Mouse (Mus musculus) limb, embryonic 12.5 days (tissue): Measurements from ENCODE around the gene Irx4. TPM values are rescaled to one million over a fixed set of nuclear protein-coding genes. Genes with fewer than 3 reads are reported as not detected.

Source experiments
- ATAC-seq: fragments of 200-750 bp; cut with Nextera tagmentation; 2 replicates; pipeline ENCODE4 v1.8.0; 2017; ENCODE audit warnings: low read depth, moderate TSS enrichment; ENCODE audit not compliant: insufficient number of reproducible peaks, insufficient read depth, low FRiP score, low TSS enrichment
- H3K27ac ChIP-seq: fragments of 300-500 bp; sonication (generic); 2 replicates; pipeline ENCODE4 v1.5.1; 2016; ENCODE audit warnings: mild to moderate bottlenecking, moderate library complexity
- H3K27me3 ChIP-seq: fragments of 300-500 bp; sonication (generic); 2 replicates; pipeline ENCODE4 v1.6.1; 2016; ENCODE audit warnings: mild to moderate bottlenecking, moderate library complexity
- H3K36me3 ChIP-seq: fragments of 300-500 bp; sonication (generic); 2 replicates; pipeline ENCODE4 v1.6.1; 2016; ENCODE audit warnings: mild to moderate bottlenecking, moderate library complexity
- H3K4me1 ChIP-seq: fragments of 300-500 bp; sonication (generic); replicated peaks from 2 replicates; pipeline ENCODE4 v1.6.1; 2016
- H3K4me2 ChIP-seq: fragments of 300-500 bp; sonication (generic); 2 replicates; pipeline ENCODE4 v1.6.1; 2016; ENCODE audit warnings: mild to moderate bottlenecking, moderate library complexity
- H3K4me3 ChIP-seq: fragments of 300-500 bp; sonication (generic); replicated peaks from 2 replicates; pipeline ENCODE4 v1.5.1; 2016; ENCODE audit warnings: mild to moderate bottlenecking
- H3K9ac ChIP-seq: fragments of 300-500 bp; sonication (generic); replicated peaks from 2 replicates; pipeline ENCODE4 v1.6.1; 2016; ENCODE audit warnings: mild to moderate bottlenecking, moderate library complexity
- H3K9me3 ChIP-seq: fragments of 300-500 bp; sonication (generic); 2 replicates; pipeline ENCODE4 v1.6.1; 2016; ENCODE audit warnings: mild to moderate bottlenecking, moderate library complexity
- WGBS: fragments of 180-500 bp; shearing (Covaris S2); methylation state at CpG from one replicate; pipeline ENCODE4 v1.1.7; 2016; 5-methylcytosine and 5-hydroxymethylcytosine counted together
- polyA plus RNA-seq: library from polyadenylated mRNA; unstranded; fragments of >200 nt; fragmentation: Nextera tagmentation; extraction: Ambion mirVana; gene quantifications from 2 replicates; pipeline ENCODE4 v1.2.1, GENCODE M21; 2016

Irx4 gene
- polyA plus RNA-seq = 5.8 and 7.3 TPM in 2 replicates

- ATAC-seq = no peak
- peaks cover 95% of the 10 kb centered on the region for H3K27me3 ChIP-seq
Observed at GRCm38 (mm10) chr13:73260354-73261035, at the start of gene Irx4. TSS of gene Irx4 (plus strand) at chr13:73260479.

GRCm38 (mm10) chr13:73214301-73214700, 46.0 kb upstream of the Irx4 start:
- 66% methylated on average over 10 of the region's 10 CpGs for whole genome bisulfite sequencing
- Histone ChIP-seq H3K27ac (no peak overlapping the region), H3K36me3 (no peaks in the 10 kb centered on the region), H3K9ac (no peak overlapping the region), H3K27me3 (no peaks in the 10 kb centered on the region), H3K4me3 (no peak overlapping the region), H3K4me1 (no peaks in the 10 kb centered on the region), H3K4me2 (no peak overlapping the region), H3K9me3 (peaks cover 11% of the 10 kb centered on the region; the same call in 1 of the 2 replicates)
- no peak for ATAC-seq

More at GRCm38 (mm10) chr13:73260354-73261035, at the start of gene Irx4:
- Histone ChIP-seq H3K4me1 (peaks cover 28% of the 10 kb centered on the region), H3K9ac (peak within 1 kb of the TSS; percentile 48), H3K9me3 (no peaks in the 10 kb centered on the region), H3K4me2 (peak within 1 kb of the TSS; percentile 91), H3K4me3 (peak within 1 kb of the TSS; percentile 53), H3K36me3 (no peaks in the 10 kb centered on the region), H3K27ac (no peak within 1 kb of the TSS)
- WGBS = under 1% methylated on average over 71 of the region's 86 CpGs

GRCm38 (mm10) chr13:73236461-73236860, 23.8 kb upstream of the Irx4 start:
- Histone ChIP-seq H3K4me2 (no peak overlapping the region), H3K9me3 (no peaks in the 10 kb centered on the region), H3K9ac (no peak overlapping the region), H3K27ac (no peak overlapping the region), H3K4me1 (0 out of 2 replicates have a peak, but pooled peaks cover 9% of the 10 kb centered on the region), H3K36me3 (no peaks in the 10 kb centered on the region), H3K4me3 (no peak overlapping the region), H3K27me3 (no peaks in the 10 kb centered on the region)
- 40% methylated on average over 8 of the region's 8 CpGs for WGBS
- no peak for ATAC-seq

GRCm38 (mm10) chr13:73239191-73239746, 21.0 kb upstream of the Irx4 start:
- Histone ChIP-seq H3K9me3 (peaks cover 7% of the 10 kb centered on the region; the same call in 1 of the 2 replicates), H3K9ac (no peak overlapping the region), H3K36me3 (no peaks in the 10 kb centered on the region), H3K27me3 (no peaks in the 10 kb centered on the region), H3K27ac (no peak overlapping the region), H3K4me1 (0 out of 2 replicates have a peak, but pooled peaks cover 9% of the 10 kb centered on the region), H3K4me2 (no peak overlapping the region), H3K4me3 (no peak overlapping the region)
- 82% methylated on average over 4 of the region's 4 CpGs for WGBS
- ATAC-seq = no peak

GRCm38 (mm10) chr13:73242556-73242955, 17.7 kb upstream of the Irx4 start:
- H3K9me3 ChIP-seq = peaks cover 8% of the 10 kb centered on the region; the same call in 1 of the 2 replicates
- H3K4me1 ChIP-seq = 0 out of 2 replicates have a peak, but pooled peaks cover 6% of the 10 kb centered on the region
- H3K36me3 ChIP-seq = no peaks in the 10 kb centered on the region
- H3K27me3 ChIP-seq = no peaks in the 10 kb centered on the region; the same call in 1 of the 2 replicates
- H3K4me3 ChIP-seq = no peak overlapping the region
- no peak overlapping the region for H3K9ac ChIP-seq
- ATAC-seq = no peak
- H3K27ac ChIP-seq = no peak overlapping the region
- no peak overlapping the region for H3K4me2 ChIP-seq
- WGBS = 94% methylated on average over 5 of the region's 5 CpGs

GRCm38 (mm10) chr13:73246961-73247360, 13.3 kb upstream of the Irx4 start:
- 91% methylated on average over 4 of the region's 4 CpGs for WGBS
- H3K9me3 ChIP-seq = peaks cover 8% of the 10 kb centered on the region; the same call in 1 of the 2 replicates

GRCm38 (mm10) chr13:73251222-73251621, 9.1 kb upstream of the Irx4 start:
- no peak overlapping the region for H3K27ac ChIP-seq
- no peaks in the 10 kb centered on the region for H3K4me1 ChIP-seq
- WGBS = 31% methylated on average over 7 of the region's 7 CpGs
- no peak overlapping the region for H3K4me3 ChIP-seq
- no peak overlapping the region for H3K4me2 ChIP-seq
- H3K9ac ChIP-seq = no peak overlapping the region
- H3K36me3 ChIP-seq = no peaks in the 10 kb centered on the region
- H3K27me3 ChIP-seq = peaks cover 42% of the 10 kb centered on the region
- no peaks in the 10 kb centered on the region for H3K9me3 ChIP-seq
- no peak for ATAC-seq

More at GRCm38 (mm10) chr13:73246961-73247360, 13.3 kb upstream of the Irx4 start:
- Histone ChIP-seq H3K36me3 (no peaks in the 10 kb centered on the region), H3K9ac (no peak overlapping the region), H3K4me1 (no peaks in the 10 kb centered on the region), H3K4me3 (no peak overlapping the region), H3K4me2 (no peak overlapping the region), H3K27ac (no peak overlapping the region), H3K27me3 (peaks cover 26% of the 10 kb centered on the region)
- no peak for ATAC-seq

- Histone ChIP-seq H3K9me3 (no peaks in the 10 kb centered on the region), H3K36me3 (no peaks in the 10 kb centered on the region), H3K27me3 (peaks cover 50% of the 10 kb centered on the region), H3K27ac (no peak overlapping the region), H3K4me2 (no peak overlapping the region), H3K4me1 (no peaks in the 10 kb centered on the region), H3K9ac (no peak overlapping the region), H3K4me3 (no peak overlapping the region)
- WGBS = 52% methylated on average over 5 of the region's 5 CpGs
- no peak for ATAC-seq
Observed at GRCm38 (mm10) chr13:73252022-73252421, 8.3 kb upstream of the Irx4 start.

- ATAC-seq = no peak
Observed at GRCm38 (mm10) chr13:73258415-73258814, 1.9 kb upstream of the Irx4 start.

GRCm38 (mm10) chr13:73259577-73260353, 514 bp upstream of the Irx4 start:
- Histone ChIP-seq H3K4me2 (peak overlapping the region; percentile 91), H3K27me3 (peaks cover 93% of the 10 kb centered on the region), H3K36me3 (no peaks in the 10 kb centered on the region), H3K9me3 (no peaks in the 10 kb centered on the region), H3K4me3 (peak overlapping the region; percentile 53), H3K4me1 (peaks cover 22% of the 10 kb centered on the region), H3K27ac (no peak overlapping the region), H3K9ac (no peak overlapping the region)
- no peak for ATAC-seq
- 16% methylated on average over 10 of the region's 10 CpGs for WGBS

More at GRCm38 (mm10) chr13:73258415-73258814, 1.9 kb upstream of the Irx4 start:
- no peak overlapping the region for H3K4me3 ChIP-seq
- 58% methylated on average over 4 of the region's 4 CpGs for WGBS
- H3K36me3 ChIP-seq = no peaks in the 10 kb centered on the region
- no peak overlapping the region for H3K27ac ChIP-seq
- no peak overlapping the region for H3K4me2 ChIP-seq
- H3K27me3 ChIP-seq = peaks cover 87% of the 10 kb centered on the region
- H3K4me1 ChIP-seq = peaks cover 16% of the 10 kb centered on the region
- no peaks in the 10 kb centered on the region for H3K9me3 ChIP-seq
- no peak overlapping the region for H3K9ac ChIP-seq
